Mouse (Mus musculus): ENCODE measurements around the gene Oxld1. TPM values are rescaled to one million over a fixed set of nuclear protein-coding genes. Genes with fewer than 3 reads are reported as not detected.

Gene Oxld1
- total and polyA plus RNA-seq, 3 experiments = 52.0 to 61.6 (median 57.4) TPM

DNA sequence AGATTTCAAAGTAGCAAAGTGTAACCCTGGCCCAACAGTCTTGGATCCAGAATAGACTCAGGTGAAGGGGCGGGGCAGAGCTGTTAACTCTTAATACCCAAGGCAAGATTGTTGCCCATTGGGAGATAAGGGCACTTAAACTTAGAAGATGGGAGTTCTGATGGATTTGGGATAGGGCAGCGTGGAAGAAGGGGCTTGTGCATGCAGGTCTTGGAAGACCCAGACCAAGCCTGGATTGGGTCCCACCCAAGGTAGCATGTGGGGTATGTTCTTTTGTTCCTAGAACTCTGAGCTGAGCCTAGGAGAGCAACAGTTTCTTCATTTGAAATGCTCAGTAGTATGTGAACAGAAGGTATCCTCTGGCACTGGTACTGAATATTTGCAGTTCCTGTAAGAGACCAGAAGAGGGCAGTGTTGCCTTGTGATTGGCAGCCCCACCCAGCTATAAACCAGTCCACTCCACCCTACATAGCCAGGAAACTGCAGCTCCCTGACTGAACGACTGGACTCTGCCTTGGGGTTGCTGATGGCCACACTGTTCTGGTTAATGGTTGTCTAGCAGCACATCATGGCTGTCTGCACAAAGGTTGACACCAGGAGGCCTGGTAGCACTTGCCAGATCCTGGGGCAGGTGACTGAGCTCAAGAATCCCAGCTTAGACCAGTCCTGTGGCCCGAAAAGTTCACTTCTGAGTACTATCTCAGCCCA lies 31.3 kb upstream of the Oxld1 start:
- Histone ChIP-seq H3K79me2 (replicated peaks; ENCODE audit: control insufficient read depth, insufficient read depth, low read length) (peaks cover 3% of the 10 kb centered on the region), H3K9ac (ENCODE audit: low read depth, low read length) (no peak overlapping the region), H3K4me3 (no peak overlapping the region), H3K27me3 (ENCODE audit: control insufficient read depth, insufficient read depth, low read length) (no peaks in the 10 kb centered on the region), H3K4me1 (ENCODE audit: control insufficient read depth, insufficient read depth, low read length) (peaks cover 15% of the 10 kb centered on the region), H3K27ac (peak overlapping the region; percentile 50), H3K36me3 (ENCODE audit: control insufficient read depth, insufficient read depth, low read length) (no peaks in the 10 kb centered on the region)
- WGBS = 57% methylated on average over 4 of the region's 4 CpGs
- intact Hi-C loops (cut with DNase I) = loop anchor here (1.0 to 2.0 kb wide), 3 partner anchors 26 to 224 kb away; partner anchors contain the start of genes Cenpx and Lrrc45
- TF ChIP-seq CTCF (IDR thresholded peaks at IDR 0.05) (peak; percentile 97), POLR2A (IDR thresholded peaks at IDR 0.05; ENCODE audit: insufficient read depth, low read depth, low read length) (peak; percentile 45; the same call in 1 of the 2 replicates), EP300 (IDR thresholded peaks at IDR 0.05; ENCODE audit: insufficient read depth, low read depth, low read length) (peak; percentile 93; the same call in 1 of the 2 replicates)
- peak; percentile 54 to 69 for DNase-seq

DNA sequence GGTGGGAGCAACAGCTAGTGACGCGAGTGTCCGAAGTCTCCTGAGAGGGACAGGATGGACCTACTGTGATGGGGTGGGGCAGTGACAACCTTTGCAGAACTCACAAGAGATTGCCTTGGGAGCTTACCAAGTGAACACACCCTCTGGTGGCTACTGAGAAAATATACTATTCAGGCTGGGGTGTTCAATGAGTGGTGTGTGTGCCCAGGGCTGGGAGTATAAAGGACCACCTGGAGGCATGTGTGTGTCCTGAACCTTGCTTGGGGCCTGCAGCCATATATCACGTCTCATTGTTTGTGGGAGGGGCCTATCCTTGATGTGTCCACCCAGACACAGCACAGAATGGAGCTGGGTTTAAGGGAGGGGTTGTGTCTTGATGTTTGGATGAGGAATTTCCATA lies 30.6 kb upstream of the Oxld1 start:
- Histone ChIP-seq H3K4me1 (ENCODE audit: control insufficient read depth, insufficient read depth, low read length) (peaks cover 17% of the 10 kb centered on the region), H3K79me2 (replicated peaks; ENCODE audit: control insufficient read depth, insufficient read depth, low read length) (peaks cover 3% of the 10 kb centered on the region), H3K9ac (ENCODE audit: low read depth, low read length) (no peak overlapping the region), H3K27me3 (ENCODE audit: control insufficient read depth, insufficient read depth, low read length) (no peaks in the 10 kb centered on the region), H3K4me3 (no peak overlapping the region), H3K27ac (no peak overlapping the region), H3K36me3 (ENCODE audit: control insufficient read depth, insufficient read depth, low read length) (no peaks in the 10 kb centered on the region)
- TF ChIP-seq EP300 (IDR thresholded peaks at IDR 0.05; ENCODE audit: insufficient read depth, low read depth, low read length) = no peak
- 0 out of 2 replicates have a peak, but pooled peaks have one; percentile 9 for TF ChIP-seq POLR2A (IDR thresholded peaks at IDR 0.05; ENCODE audit: insufficient read depth, low read depth, low read length)
- WGBS = 66% methylated on average over 4 of the region's 4 CpGs
- DNase-seq = no peak
- intact Hi-C loops (cut with DNase I) = loop anchor here (2.0 kb wide), 2 partner anchors 26 to 224 kb away; partner anchors contain the start of genes Cenpx and Lrrc45

GRCm38 (mm10) chr11:120485251-120485650 lies 27.4 kb upstream of the Oxld1 start:
- Histone ChIP-seq H3K4me1 (ENCODE audit: control insufficient read depth, insufficient read depth, low read length) (peaks cover 6% of the 10 kb centered on the region), H3K27me3 (ENCODE audit: control insufficient read depth, insufficient read depth, low read length) (no peaks in the 10 kb centered on the region), H3K27ac (peak overlapping the region; percentile 89), H3K36me3 (ENCODE audit: control insufficient read depth, insufficient read depth, low read length) (no peaks in the 10 kb centered on the region), H3K9ac (ENCODE audit: low read depth, low read length) (peak overlapping the region; percentile 95), H3K79me2 (replicated peaks; ENCODE audit: control insufficient read depth, insufficient read depth, low read length) (peaks cover 3% of the 10 kb centered on the region), H3K4me3 (peak overlapping the region; percentile 100)
- no peak for DNase-seq
- no peak for TF ChIP-seq POLR2A (IDR thresholded peaks at IDR 0.05; ENCODE audit: insufficient read depth, low read depth, low read length)
- no peak for TF ChIP-seq EP300 (IDR thresholded peaks at IDR 0.05; ENCODE audit: insufficient read depth, low read depth, low read length)
- no peak for TF ChIP-seq CTCF (IDR thresholded peaks at IDR 0.05)
- intact Hi-C loops (cut with DNase I) = no loop called here
- 3% methylated on average over 10 of the region's 10 CpGs for WGBS

GRCm38 (mm10) chr11:120484265-120484981 lies 26.6 kb upstream of the Oxld1 start, which contains the start of gene Mrpl12:
TSS of gene Mrpl12 (plus strand) at chr11:120484613.
- Histone ChIP-seq H3K4me1 (ENCODE audit: control insufficient read depth, insufficient read depth, low read length) (peaks cover 4% of the 10 kb centered on the region), H3K9ac (ENCODE audit: low read depth, low read length) (peak within 1 kb of the TSS; percentile 95), H3K36me3 (ENCODE audit: control insufficient read depth, insufficient read depth, low read length) (no peaks in the 10 kb centered on the region), H3K27me3 (ENCODE audit: control insufficient read depth, insufficient read depth, low read length) (no peaks in the 10 kb centered on the region), H3K27ac (peak within 1 kb of the TSS; percentile 89), H3K79me2 (replicated peaks; ENCODE audit: control insufficient read depth, insufficient read depth, low read length) (peaks cover 3% of the 10 kb centered on the region), H3K4me3 (peak within 1 kb of the TSS; percentile 100)
- TF ChIP-seq EP300 (IDR thresholded peaks at IDR 0.05; ENCODE audit: insufficient read depth, low read depth, low read length) (peak; percentile 85; the same call in 1 of the 2 replicates), CTCF (IDR thresholded peaks at IDR 0.05) (no peak), POLR2A (IDR thresholded peaks at IDR 0.05; ENCODE audit: insufficient read depth, low read depth, low read length) (peak; percentile 90)
- under 1% methylated on average over 60 of the region's 60 CpGs for WGBS
- intact Hi-C loops (cut with DNase I) = no loop called here
- DNase-seq = peak; percentile 90 to 92

GRCm38 (mm10) chr11:120483448-120483934 lies 25.6 kb upstream of the Oxld1 start:
- Histone ChIP-seq H3K27me3 (ENCODE audit: control insufficient read depth, insufficient read depth, low read length) (no peaks in the 10 kb centered on the region), H3K36me3 (ENCODE audit: control insufficient read depth, insufficient read depth, low read length) (no peaks in the 10 kb centered on the region), H3K4me1 (ENCODE audit: control insufficient read depth, insufficient read depth, low read length) (peaks cover 3% of the 10 kb centered on the region; the same call in 1 of the 2 replicates), H3K9ac (ENCODE audit: low read depth, low read length) (no peak overlapping the region), H3K27ac (no peak overlapping the region), H3K4me3 (peak overlapping the region; percentile 100; the same call in 1 of the 2 replicates), H3K79me2 (replicated peaks; ENCODE audit: control insufficient read depth, insufficient read depth, low read length) (peaks cover 3% of the 10 kb centered on the region)
- WGBS = 82% methylated on average over 7 of the region's 7 CpGs
- intact Hi-C loops (cut with DNase I) = loop anchor here (2.0 kb wide), 1 partner anchor 15 kb away; no protein-coding TSS in a partner anchor
- no peak for DNase-seq
- TF ChIP-seq EP300 (IDR thresholded peaks at IDR 0.05; ENCODE audit: insufficient read depth, low read depth, low read length) = no peak
- TF ChIP-seq CTCF (IDR thresholded peaks at IDR 0.05) = no peak
